In the genomic region with DNA sequence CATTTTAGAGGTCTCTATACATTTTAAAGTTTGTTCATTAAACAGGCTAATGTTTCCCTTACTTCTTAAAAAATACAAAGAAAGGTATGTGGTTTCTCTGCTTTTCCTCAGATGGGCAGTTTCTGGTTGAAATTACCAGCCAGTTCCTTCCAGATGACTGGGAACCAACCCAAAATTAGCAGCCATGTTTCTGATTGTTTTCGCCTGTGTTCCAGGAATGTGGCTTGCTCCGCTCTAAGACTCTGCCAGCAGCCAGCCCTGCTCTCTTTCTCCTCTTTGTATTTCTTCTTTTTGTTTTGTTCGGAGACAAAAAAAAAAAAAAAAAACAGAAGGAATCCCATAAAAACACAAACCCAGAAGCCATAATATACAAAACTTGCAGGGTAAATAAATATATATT, we compare ENCODE assay signal across 20 mouse cellular contexts. TPM values are rescaled to one million over a fixed set of nuclear protein-coding genes. Genes with fewer than 3 reads are reported as not detected.
A peak's percentile ranks its signal among the peaks of the same experiment; 100 is the strongest.
DNase-seq lines count a peak whose midpoint lies in the region; ATAC-seq and TF ChIP-seq lines count a peak whose summit lies in the region.
"Had no signal": no experiment of that assay in that cellular context is flagged by ENCODE, and none has a peak within 500 bp of the region (broad histone marks: within the 10 kb centered on the region; RNA-seq: fewer than 3 reads in every experiment).

No protein-coding gene starts in this region.

- no peak for ATAC-seq in kidney, postnatal 0 days (replicated peaks; ENCODE audit: low FRiP score, low read depth)
- no peak for ATAC-seq in kidney, embryonic 16.5 days (ENCODE audit: low FRiP score, low TSS enrichment)
- ATAC-seq in granulocyte monocyte progenitor cell, adult 5-6 weeks (replicated peaks; ENCODE audit: poor library complexity, severe bottlenecking) = no peak
- ATAC-seq in cerebellum, adult (ENCODE audit: insufficient number of reproducible peaks, low FRiP score, low TSS enrichment) = no peak
- ATAC-seq: inflammation-experienced regulatory T-cells, adult 6 months; Patski had no signal

- DNase-seq in cerebellum, postnatal 14 days = peak; percentile 18 to 19
- DNase-seq in cerebellum, adult 11 months = no peak
- peak; percentile 18 for DNase-seq in kidney, postnatal 0 days (ENCODE audit: low spot score)
- peak; percentile 11 for DNase-seq in ovary, postnatal 14 days (ENCODE audit: low spot score)
- no peak for DNase-seq in ovary, adult 18-20 months (ENCODE audit: low spot score)
- DNase-seq: cerebellum, adult 11-12 months; gastrocnemius, postnatal 25 days; kidney, postnatal 4 days; spleen, adult 18-20 months; thymus, postnatal 14 days had no signal

- H3K4me3 ChIP-seq in kidney, postnatal 0 days (replicated peaks; ENCODE audit: low read depth, low read length) = no peak overlapping the region
- H3K4me3 ChIP-seq in kidney, embryonic 16.5 days (ENCODE audit: low read length) = no peak overlapping the region
- H3K4me3 ChIP-seq: erythroblast, embryonic 14.5 days; liver, embryonic 15.5 days; megakaryocyte, embryonic 14.5 days; stomach, embryonic 15.5 days had no signal

- no peak for TF ChIP-seq CTCF in kidney, postnatal 0 days (IDR thresholded peaks at IDR 0.05; ENCODE audit: low read depth)

- H3K9ac ChIP-seq in kidney, postnatal 0 days (ENCODE audit: low read depth, low read length) = no peak overlapping the region
- H3K9ac ChIP-seq in kidney, embryonic 16.5 days (replicated peaks; ENCODE audit: low read length) = no peak overlapping the region
- H3K9ac ChIP-seq: liver, embryonic 15.5 days; stomach, embryonic 15.5 days had no signal

- peaks cover 7% of the 10 kb centered on the region; the same call in 1 of the 2 replicates for H3K4me1 ChIP-seq in kidney, postnatal 0 days (replicated peaks; ENCODE audit: insufficient read depth, low read length)
- peaks cover 8% of the 10 kb centered on the region for H3K4me1 ChIP-seq in kidney, embryonic 16.5 days (ENCODE audit: insufficient read depth, low read length)
- H3K4me1 ChIP-seq: liver, embryonic 15.5 days; stomach, embryonic 15.5 days had no signal

- no peaks in the 10 kb centered on the region for H3K9me3 ChIP-seq in kidney, postnatal 0 days (replicated peaks; ENCODE audit: low read length)
- no peaks in the 10 kb centered on the region for H3K9me3 ChIP-seq in kidney, embryonic 16.5 days (ENCODE audit: low read length)
- H3K9me3 ChIP-seq: liver, embryonic 15.5 days; megakaryocyte, embryonic 14.5 days; stomach, embryonic 15.5 days had no signal

- H3K27me3 ChIP-seq in kidney, postnatal 0 days (ENCODE audit: insufficient read depth, low read length) = no peaks in the 10 kb centered on the region
- no peaks in the 10 kb centered on the region for H3K27me3 ChIP-seq in kidney, embryonic 16.5 days (ENCODE audit: insufficient read depth, low read length)
- H3K27me3 ChIP-seq: liver, embryonic 15.5 days; Patski; stomach, embryonic 15.5 days had no signal

- no peak overlapping the region for H3K27ac ChIP-seq in kidney, postnatal 0 days
- H3K27ac ChIP-seq in kidney, embryonic 16.5 days (ENCODE audit: low read length) = no peak overlapping the region
- H3K27ac ChIP-seq: liver, embryonic 15.5 days; stomach, embryonic 15.5 days had no signal

- H3K36me3 ChIP-seq in kidney, postnatal 0 days (ENCODE audit: insufficient read depth, low read length) = no peaks in the 10 kb centered on the region
- no peaks in the 10 kb centered on the region for H3K36me3 ChIP-seq in kidney, embryonic 16.5 days (ENCODE audit: insufficient read depth, low read length)
- H3K36me3 ChIP-seq: liver, embryonic 15.5 days; stomach, embryonic 15.5 days had no signal

- WGBS in kidney, postnatal 0 days = 70% methylated on average over 3 of the region's 3 CpGs
- 57% methylated on average over 3 of the region's 3 CpGs for WGBS in kidney, embryonic 16.5 days

- no peak overlapping the region for H3K4me2 ChIP-seq in kidney, postnatal 0 days (ENCODE audit: low read length)
- H3K4me2 ChIP-seq in kidney, embryonic 16.5 days (replicated peaks; ENCODE audit: low read depth, low read length) = no peak overlapping the region
- H3K4me2 ChIP-seq: heart, embryonic 11.5 days; liver, embryonic 15.5 days; stomach, embryonic 15.5 days had no signal

RNA-seq across cellular contexts. Expression of a gene that starts 13.9 kb away (rescaled TPM):
- 0.23 TPM in 1 of 2 replicates, not detected in the other for polyA plus RNA-seq in kidney, postnatal 0 days (2015; fragmentation: Nextera tagmentation; extraction: Ambion mirVana)
- polyA plus RNA-seq in kidney, embryonic 16.5 days (2015; fragmentation: Nextera tagmentation; extraction: Ambion mirVana) = 0.06 and 0.39 TPM in 2 replicates
- 0.21 TPM in 1 of 2 replicates, not detected in the other for total RNA-seq in granulocyte monocyte progenitor cell, adult 5-6 weeks (2014; fragmentation: Nextera tagmentation)
- 0.93 TPM in 1 of 2 replicates, not detected in the other for total RNA-seq in granulocyte monocyte progenitor cell, adult 5-6 weeks (2017)
- polyA plus RNA-seq: erythroblast, embryonic 14.5 days; heart, embryonic 11.5 days; inflammation-experienced regulatory T-cells, adult 6 months; stomach, embryonic 15.5 days had no signal

RNA-seq across cellular contexts. Expression of a gene that starts 38.4 kb away (rescaled TPM):
- polyA plus RNA-seq in kidney, postnatal 0 days (2015; fragmentation: Nextera tagmentation; extraction: Ambion mirVana) = 750 and 780 TPM in 2 replicates
- polyA plus RNA-seq in kidney, embryonic 16.5 days (2015; fragmentation: Nextera tagmentation; extraction: Ambion mirVana) = 309 and 320 TPM in 2 replicates
- 106 and 109 TPM in 2 replicates for total RNA-seq in granulocyte monocyte progenitor cell, adult 5-6 weeks (2014; fragmentation: Nextera tagmentation)
- total RNA-seq in granulocyte monocyte progenitor cell, adult 5-6 weeks (2017) = 107 and 114 TPM in 2 replicates

RNA-seq across cellular contexts. Expression of a gene that starts 38.6 kb away (rescaled TPM):
- polyA plus RNA-seq in kidney, postnatal 0 days (2015; fragmentation: Nextera tagmentation; extraction: Ambion mirVana) = 20.6 and 22.7 TPM in 2 replicates
- polyA plus RNA-seq in kidney, embryonic 16.5 days (2015; fragmentation: Nextera tagmentation; extraction: Ambion mirVana) = 19.4 and 21.1 TPM in 2 replicates
- 5.9 and 6.6 TPM in 2 replicates for total RNA-seq in granulocyte monocyte progenitor cell, adult 5-6 weeks (2014; fragmentation: Nextera tagmentation)
- 7.8 and 8.7 TPM in 2 replicates for total RNA-seq in granulocyte monocyte progenitor cell, adult 5-6 weeks (2017)

Comparison
In these comparisons a context has a peak if more than half of its experiments do, and no peak if none do; other contexts are left out.
1. DNase-seq: peak in cerebellum, postnatal 14 days (2 of 2), kidney, postnatal 0 days (single experiment) and ovary, postnatal 14 days (single experiment); none in cerebellum, adult 11 months (single experiment) and ovary, adult 18-20 months (single experiment).